Mouse (Mus musculus) CD4-positive naive resting alpha-beta T cell, adult 76 days (primary cell): ENCODE data around the gene Isca2. TPM values are rescaled to one million over a fixed set of nuclear protein-coding genes. Genes with fewer than 3 reads are reported as not detected.

Experiments
- total RNA-seq: library from RNA; stranded (reverse); gene quantifications from one replicate; pipeline ENCODE4 v1.2.4, GENCODE M21; 2023

Isca2 gene
- 50.9 TPM for total RNA-seq

DNA sequence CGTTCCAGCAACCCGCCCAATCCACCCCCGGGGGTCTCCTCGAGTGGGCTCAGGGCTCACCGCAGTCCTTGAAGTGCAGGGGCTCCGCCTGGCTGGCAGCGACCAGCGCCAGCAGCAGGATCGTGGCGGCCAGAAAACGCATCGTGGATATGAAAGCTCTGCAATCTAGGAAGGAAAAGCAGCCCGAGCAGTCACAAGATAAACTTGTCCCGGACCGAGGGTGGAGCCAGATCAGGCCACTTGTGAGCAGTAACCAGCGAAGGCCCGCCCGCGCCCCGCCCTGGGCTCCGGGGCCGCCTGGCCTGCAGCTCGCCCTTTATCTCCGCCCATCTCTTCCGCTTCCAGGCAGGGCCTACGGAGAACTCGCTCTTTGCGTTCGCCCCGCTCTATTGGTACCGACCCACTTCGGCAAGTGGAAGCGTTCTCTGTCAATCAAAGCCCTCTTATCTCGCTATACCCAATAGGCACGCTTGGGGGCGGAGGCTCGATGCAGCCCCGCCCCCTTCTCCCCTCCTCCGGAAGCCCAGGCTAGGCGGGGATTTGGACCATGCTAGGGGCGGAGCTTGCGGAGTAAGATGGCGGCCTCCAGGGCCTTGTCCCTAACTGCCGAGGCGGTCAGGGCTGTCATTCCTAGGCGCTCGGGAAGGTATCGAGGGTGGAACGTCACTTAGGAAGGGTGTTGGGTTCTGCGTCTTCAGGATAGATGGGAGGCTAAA lies at the start of gene Isca2, which contains the start of gene Npc2:
Gene Isca2 (plus strand): TSS at position 526 of the 716 bp plus-strand sequence.
Gene Npc2 (minus strand): TSS at position 427 of the 716 bp plus-strand sequence.

Other genes starting within 250 kb of the Isca2 start
- gene Vsx2, start 203.5 kb upstream of the Isca2 start, total RNA-seq = not detected
- 16.8 TPM for gene Abcd4, start 155.8 kb upstream of the Isca2 start, total RNA-seq
- gene Vrtn, start 132.2 kb upstream of the Isca2 start, total RNA-seq = not detected
- not detected for gene Syndig1l, start 74.4 kb upstream of the Isca2 start, total RNA-seq
- 179 TPM for gene Npc2, start 99 bp upstream of the Isca2 start, total RNA-seq
- gene Ltbp2, start 103.3 kb downstream of the Isca2 start, total RNA-seq = not detected
- 89.1 TPM for gene Fcf1, start 197.6 kb downstream of the Isca2 start, total RNA-seq
- 32.5 TPM for gene Arel1, start 197.6 kb downstream of the Isca2 start, total RNA-seq
- gene Ylpm1, start 223.1 kb downstream of the Isca2 start, total RNA-seq = 95.4 TPM